Mouse (Mus musculus) limb, embryonic 15.5 days (tissue): ENCODE measurements at regions not wholly inside any gene's neighbourhood (a gene's known extent, or its start where the extent isn't known, plus 50 kb on each side); places are given as distances from the start of the nearest gene placed in this dataset.

Experiments
- ATAC-seq: fragments of 200-750 bp; cut with Nextera tagmentation; 2 replicates; pipeline ENCODE4 v1.8.0; 2017; ENCODE audit warnings: low read depth, moderate TSS enrichment; ENCODE audit not compliant: insufficient number of reproducible peaks, low FRiP score, low TSS enrichment
- H3K27ac ChIP-seq: fragments of 300-500 bp; sonication (generic); 2 replicates; pipeline ENCODE4 v1.5.1; 2015; ENCODE audit warnings: moderate library complexity, mild to moderate bottlenecking, inconsistent platforms
- H3K27me3 ChIP-seq: fragments of 300-500 bp; sonication (generic); 2 replicates; pipeline ENCODE4 v1.6.1; 2015; ENCODE audit warnings: inconsistent platforms
- H3K36me3 ChIP-seq: fragments of 300-500 bp; sonication (generic); 2 replicates; pipeline ENCODE4 v1.6.1; 2015; ENCODE audit warnings: inconsistent platforms
- H3K4me1 ChIP-seq: fragments of 300-500 bp; sonication (generic); 2 replicates; pipeline ENCODE4 v1.6.1; 2015; ENCODE audit warnings: inconsistent platforms
- H3K4me2 ChIP-seq: fragments of 300-500 bp; sonication (generic); 2 replicates; pipeline ENCODE4 v1.6.1; 2015; ENCODE audit warnings: mild to moderate bottlenecking, inconsistent platforms
- H3K4me3 ChIP-seq: fragments of 300-500 bp; sonication (generic); 2 replicates; pipeline ENCODE4 v1.5.1; 2015; ENCODE audit warnings: mild to moderate bottlenecking, inconsistent platforms
- H3K9ac ChIP-seq: fragments of 300-500 bp; sonication (generic); 2 replicates; pipeline ENCODE4 v1.6.1; 2015; ENCODE audit warnings: inconsistent platforms
- H3K9me3 ChIP-seq: fragments of 300-500 bp; sonication (generic); 2 replicates; pipeline ENCODE4 v1.6.1; 2016; ENCODE audit warnings: inconsistent platforms
- WGBS: fragments of 180-500 bp; shearing (Covaris S2); methylation state at CpG from one replicate; pipeline ENCODE4 v1.1.7; 2015; 5-methylcytosine and 5-hydroxymethylcytosine counted together

DNA sequence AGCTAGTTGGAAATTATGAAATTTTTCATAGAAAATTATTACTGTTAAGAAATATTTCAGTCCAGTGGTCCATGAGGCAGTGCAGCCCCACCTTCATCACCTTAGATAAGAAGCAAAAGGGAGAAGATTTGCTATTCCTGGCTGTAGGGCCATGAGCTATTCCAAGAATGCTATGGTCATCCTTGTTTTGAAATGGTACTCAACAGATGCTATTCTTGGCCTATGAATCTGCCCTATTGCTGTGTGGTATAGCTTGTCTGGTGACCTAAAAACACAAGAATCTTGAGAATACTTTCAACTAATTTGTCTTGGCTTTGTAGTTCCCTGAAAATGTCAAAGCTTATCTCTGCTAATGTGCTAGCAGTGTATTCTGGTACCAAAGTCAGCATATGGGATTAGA is 254.8 kb upstream of the Rasgrp1 start:
- Histone ChIP-seq H3K36me3 (no peaks in the 10 kb centered on the region), H3K9ac (no peak overlapping the region), H3K9me3 (no peaks in the 10 kb centered on the region), H3K27ac (no peak overlapping the region), H3K27me3 (peaks cover 6% of the 10 kb centered on the region; the same call in 1 of the 2 replicates), H3K4me2 (no peak overlapping the region), H3K4me1 (no peaks in the 10 kb centered on the region), H3K4me3 (no peak overlapping the region)
- no peak for ATAC-seq

DNA sequence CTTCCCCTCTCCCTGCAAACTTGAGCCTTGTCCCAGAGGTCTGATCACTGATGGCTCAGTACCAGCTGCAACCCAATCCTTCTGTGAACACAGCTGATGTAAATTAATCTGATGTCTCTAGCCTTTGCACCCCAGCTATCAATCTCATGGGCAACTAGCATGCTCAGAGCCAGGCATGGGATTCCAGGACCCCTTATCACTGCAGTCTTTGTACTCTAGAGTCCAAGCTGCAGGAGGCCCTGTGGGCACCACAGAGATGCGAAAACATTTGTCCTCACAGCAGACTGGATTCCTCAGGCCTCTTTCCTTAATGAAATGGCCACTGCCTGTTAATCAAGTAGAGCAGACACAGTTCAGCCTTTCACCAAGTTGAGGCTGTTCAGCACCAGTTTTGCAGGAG is 272.0 kb upstream of the Rasgrp1 start:
- Histone ChIP-seq H3K27ac (no peak overlapping the region), H3K9ac (no peak overlapping the region), H3K4me1 (no peaks in the 10 kb centered on the region), H3K27me3 (no peaks in the 10 kb centered on the region), H3K9me3 (no peaks in the 10 kb centered on the region), H3K36me3 (no peaks in the 10 kb centered on the region), H3K4me3 (no peak overlapping the region), H3K4me2 (no peak overlapping the region)
- no peak for ATAC-seq
- 75% methylated on average over 1 of the region's 1 CpGs for WGBS

DNA sequence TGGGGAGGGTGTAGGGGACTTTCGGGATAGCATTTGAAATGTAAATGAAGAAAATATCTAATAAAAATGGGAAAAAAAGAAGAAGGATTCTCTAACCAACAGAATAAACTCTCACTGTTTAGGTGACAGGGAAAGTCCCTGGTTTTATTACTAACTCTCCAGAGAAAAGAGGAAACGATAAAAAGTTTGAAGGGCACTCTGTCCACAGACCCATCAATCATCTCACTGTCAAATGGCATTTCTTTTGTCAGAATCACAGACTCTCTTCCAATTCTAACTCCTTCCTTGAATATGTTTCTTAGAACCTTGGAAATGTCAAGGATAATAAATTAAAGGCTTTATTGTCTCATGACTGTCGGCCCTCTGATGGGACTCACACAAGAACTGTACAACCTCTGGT is 275.3 kb upstream of the Rasgrp1 start:
- H3K4me2 ChIP-seq, result no peak overlapping the region
- H3K4me3 ChIP-seq, result no peak overlapping the region
- no peaks in the 10 kb centered on the region for H3K27me3 ChIP-seq
- no peaks in the 10 kb centered on the region for H3K36me3 ChIP-seq
- ATAC-seq, result no peak
- no peaks in the 10 kb centered on the region for H3K4me1 ChIP-seq
- H3K9me3 ChIP-seq, result no peaks in the 10 kb centered on the region
- H3K27ac ChIP-seq, result no peak overlapping the region
- 76% methylated on average over 3 of the region's 3 CpGs for WGBS
- no peak overlapping the region for H3K9ac ChIP-seq

DNA sequence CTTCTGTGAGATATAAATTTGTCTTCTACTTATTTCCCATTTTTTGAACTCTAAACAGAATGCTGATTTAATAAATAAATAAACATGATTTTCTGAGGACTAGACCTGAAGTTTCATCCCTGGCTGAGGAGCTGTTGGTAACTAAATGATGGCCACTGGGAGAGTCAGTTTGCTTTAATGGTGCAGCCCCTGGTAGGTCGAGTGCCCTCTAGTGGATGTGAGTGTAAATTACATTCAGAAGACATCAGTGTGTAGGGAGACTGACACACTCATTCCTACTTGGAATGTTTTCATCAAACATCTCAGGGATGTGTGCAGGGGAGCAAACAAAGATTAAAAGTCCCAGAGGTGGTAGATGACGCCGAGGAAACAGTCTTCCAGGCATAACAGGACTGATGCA is 281.2 kb upstream of the Rasgrp1 start:
- WGBS, result 53% methylated on average over 3 of the region's 3 CpGs
- no peak for ATAC-seq
- Histone ChIP-seq H3K9me3 (no peaks in the 10 kb centered on the region), H3K36me3 (no peaks in the 10 kb centered on the region), H3K4me3 (no peak overlapping the region), H3K27me3 (no peaks in the 10 kb centered on the region), H3K4me1 (no peaks in the 10 kb centered on the region), H3K4me2 (no peak overlapping the region), H3K9ac (no peak overlapping the region), H3K27ac (no peak overlapping the region)

DNA sequence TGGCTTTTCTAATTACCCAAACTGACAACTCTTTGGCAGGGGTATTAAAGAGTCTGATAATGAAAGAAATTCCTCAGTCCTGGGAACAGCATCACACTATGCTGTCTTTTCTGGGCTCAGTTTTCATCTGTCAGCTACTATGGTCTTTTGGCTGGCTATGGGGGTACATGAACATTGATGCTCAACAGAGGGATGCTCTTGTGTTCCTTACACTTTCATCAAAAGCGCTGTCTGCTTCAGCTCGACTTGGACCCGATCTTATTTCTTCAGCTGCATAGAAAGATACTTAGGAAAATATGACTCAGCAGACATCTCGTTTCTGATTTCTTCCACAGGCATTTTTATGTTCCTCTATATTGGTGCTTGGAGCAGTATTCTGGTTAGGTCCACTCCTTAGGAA is 292.1 kb upstream of the Rasgrp1 start:
- H3K27me3 ChIP-seq, result no peaks in the 10 kb centered on the region
- H3K9me3 ChIP-seq, result no peaks in the 10 kb centered on the region
- H3K4me2 ChIP-seq, result no peak overlapping the region
- no peak overlapping the region for H3K27ac ChIP-seq
- no peaks in the 10 kb centered on the region for H3K4me1 ChIP-seq
- no peak overlapping the region for H3K9ac ChIP-seq
- H3K4me3 ChIP-seq, result no peak overlapping the region
- WGBS, result 52% methylated on average over 4 of the region's 4 CpGs
- H3K36me3 ChIP-seq, result no peaks in the 10 kb centered on the region
- ATAC-seq, result no peak

DNA sequence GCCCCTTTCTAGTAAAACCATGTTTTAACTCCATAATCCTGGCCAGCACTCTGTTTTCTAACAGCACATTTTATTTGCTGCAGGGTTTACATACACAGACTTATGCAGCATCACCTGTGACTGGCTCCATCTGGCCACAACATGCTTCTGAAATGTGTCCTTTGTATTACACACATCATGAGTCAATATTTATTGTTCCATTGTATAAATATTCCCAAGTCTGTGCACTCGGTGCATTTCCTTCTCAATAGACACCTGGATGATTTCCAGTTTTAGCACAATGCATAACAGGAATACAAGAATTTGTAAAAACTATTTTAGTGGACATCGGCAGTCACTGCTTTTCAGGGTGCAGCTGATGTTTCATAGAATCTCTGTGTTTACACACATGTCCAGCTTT is 294.6 kb upstream of the Rasgrp1 start:
- no peak overlapping the region for H3K4me3 ChIP-seq
- no peak overlapping the region for H3K27ac ChIP-seq
- no peak for ATAC-seq
- H3K36me3 ChIP-seq, result no peaks in the 10 kb centered on the region
- 40% methylated on average over 2 of the region's 2 CpGs for WGBS
- H3K4me2 ChIP-seq, result no peak overlapping the region
- no peaks in the 10 kb centered on the region for H3K27me3 ChIP-seq
- no peaks in the 10 kb centered on the region for H3K4me1 ChIP-seq
- no peak overlapping the region for H3K9ac ChIP-seq
- H3K9me3 ChIP-seq, result no peaks in the 10 kb centered on the region

DNA sequence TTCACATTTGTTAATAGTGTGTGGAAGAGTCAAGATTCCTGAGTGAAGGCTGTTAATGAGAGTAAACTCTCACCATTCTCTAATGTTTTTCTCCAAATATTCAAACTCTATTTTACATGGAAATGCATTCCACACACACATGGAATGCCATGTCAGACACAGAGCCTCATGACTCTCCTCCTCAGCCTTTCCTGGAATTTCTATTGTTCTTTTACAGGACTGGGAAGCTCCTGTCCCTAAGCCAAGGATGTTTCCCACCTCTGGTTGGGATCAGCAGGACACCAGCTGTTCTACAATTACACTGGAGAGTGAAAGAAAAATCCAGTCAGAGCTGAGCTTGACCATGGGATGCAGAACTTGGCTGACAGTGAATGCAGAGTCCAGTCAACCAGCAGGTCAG is 309.3 kb upstream of the Rasgrp1 start:
- Histone ChIP-seq H3K9ac (no peak overlapping the region), H3K4me2 (no peak overlapping the region), H3K27me3 (no peaks in the 10 kb centered on the region), H3K4me1 (no peaks in the 10 kb centered on the region), H3K9me3 (no peaks in the 10 kb centered on the region), H3K36me3 (no peaks in the 10 kb centered on the region), H3K27ac (no peak overlapping the region), H3K4me3 (no peak overlapping the region)
- no peak for ATAC-seq

DNA sequence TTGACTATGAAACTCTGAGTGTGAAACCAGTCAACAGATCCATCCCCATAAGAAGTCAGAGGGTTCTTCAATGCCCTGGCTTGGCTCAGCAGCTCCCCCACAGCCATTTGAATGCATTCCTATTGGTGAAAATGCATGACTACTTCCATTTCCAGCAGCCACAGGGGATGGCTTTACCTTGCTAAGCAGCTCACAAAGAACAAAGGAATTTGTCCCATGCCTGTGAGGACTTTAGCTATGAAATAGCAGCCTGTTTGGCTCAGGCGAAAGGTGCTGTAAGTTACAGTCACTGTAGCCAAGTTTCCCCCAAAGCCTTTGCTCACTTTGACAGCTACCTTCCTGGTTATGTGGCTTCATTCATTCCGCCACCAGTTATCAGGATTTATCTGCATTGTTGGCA is 309.8 kb upstream of the Rasgrp1 start:
- H3K9me3 ChIP-seq, result no peaks in the 10 kb centered on the region
- no peak overlapping the region for H3K27ac ChIP-seq
- H3K9ac ChIP-seq, result no peak overlapping the region
- H3K4me1 ChIP-seq, result no peaks in the 10 kb centered on the region
- no peak for ATAC-seq
- no peaks in the 10 kb centered on the region for H3K36me3 ChIP-seq
- WGBS, result 51% methylated on average over 2 of the region's 2 CpGs
- H3K4me3 ChIP-seq, result no peak overlapping the region
- no peaks in the 10 kb centered on the region for H3K27me3 ChIP-seq
- no peak overlapping the region for H3K4me2 ChIP-seq

DNA sequence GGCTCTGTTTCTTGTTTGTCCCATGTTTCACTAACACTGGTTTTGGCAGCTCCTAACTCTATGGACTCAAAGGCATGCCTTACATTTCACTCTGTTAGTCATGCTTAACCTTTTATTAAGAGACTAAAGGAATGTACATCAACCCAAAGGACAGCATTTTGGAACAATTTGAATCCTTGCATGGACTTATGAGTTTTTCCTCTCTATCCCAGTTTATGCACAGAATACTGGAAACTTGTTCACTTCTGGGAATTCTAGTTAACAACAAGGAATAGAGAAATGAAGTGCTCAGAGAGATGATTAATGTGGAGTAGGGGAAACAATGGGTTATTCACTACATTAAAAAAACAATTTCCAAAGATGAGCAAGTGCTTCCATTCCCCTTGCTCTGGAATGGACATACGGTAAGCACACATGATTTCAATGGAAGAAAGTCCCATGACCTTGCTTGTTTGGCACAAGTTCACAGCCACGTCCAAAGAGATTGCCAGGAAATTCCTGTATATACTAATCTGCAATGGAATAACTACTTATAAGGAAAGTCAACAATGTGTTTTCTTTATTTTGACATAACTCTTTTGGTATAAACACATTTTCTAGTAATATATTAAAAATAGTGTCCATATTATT is 313.9 kb upstream of the Rasgrp1 start:
- no peaks in the 10 kb centered on the region for H3K9me3 ChIP-seq
- H3K4me1 ChIP-seq, result no peaks in the 10 kb centered on the region
- H3K4me2 ChIP-seq, result no peak overlapping the region
- no peak overlapping the region for H3K9ac ChIP-seq
- WGBS, result 57% methylated on average over 2 of the region's 2 CpGs
- no peak overlapping the region for H3K27ac ChIP-seq
- no peaks in the 10 kb centered on the region for H3K36me3 ChIP-seq
- no peak for ATAC-seq
- H3K27me3 ChIP-seq, result no peaks in the 10 kb centered on the region
- H3K4me3 ChIP-seq, result no peak overlapping the region

DNA sequence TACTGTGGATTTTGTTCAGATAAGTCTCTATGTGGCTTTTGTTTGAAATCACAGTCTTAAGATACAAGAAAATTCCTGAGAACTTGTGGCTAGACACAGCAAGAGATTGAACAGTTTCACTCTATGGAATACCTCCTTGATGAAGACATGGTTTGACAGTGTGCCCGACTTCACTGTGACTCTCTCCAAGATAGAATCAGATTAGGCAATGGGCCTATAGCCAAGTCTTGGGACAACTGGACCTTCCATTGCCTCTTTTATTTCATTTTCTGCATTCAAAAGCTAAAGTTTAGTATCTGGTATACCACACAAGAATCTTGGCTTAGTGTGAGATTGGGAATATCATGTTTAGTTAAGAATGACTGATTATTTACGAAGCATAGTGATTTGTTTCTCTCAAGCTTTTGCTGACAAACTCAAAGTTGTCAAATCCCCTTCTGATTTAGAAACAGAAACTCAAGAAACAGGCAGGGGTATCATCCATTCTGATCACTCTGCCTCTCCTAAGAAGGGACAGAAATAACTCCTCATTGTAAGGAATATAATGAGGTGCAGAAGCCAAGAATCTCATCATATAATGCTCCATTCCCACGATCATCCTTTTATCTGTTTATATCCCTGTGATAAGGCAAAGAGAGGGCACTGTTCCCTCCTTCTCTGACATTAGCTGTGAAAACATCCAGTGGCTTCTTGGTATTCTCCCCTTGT is 317.6 kb upstream of the Rasgrp1 start:
- H3K27ac ChIP-seq, result no peak overlapping the region
- H3K4me1 ChIP-seq, result no peaks in the 10 kb centered on the region
- no peak overlapping the region for H3K4me3 ChIP-seq
- H3K27me3 ChIP-seq, result no peaks in the 10 kb centered on the region
- no peak for ATAC-seq
- H3K9me3 ChIP-seq, result no peaks in the 10 kb centered on the region
- H3K4me2 ChIP-seq, result no peak overlapping the region
- WGBS, result 82% methylated on average over 3 of the region's 3 CpGs
- no peaks in the 10 kb centered on the region for H3K36me3 ChIP-seq
- H3K9ac ChIP-seq, result no peak overlapping the region

DNA sequence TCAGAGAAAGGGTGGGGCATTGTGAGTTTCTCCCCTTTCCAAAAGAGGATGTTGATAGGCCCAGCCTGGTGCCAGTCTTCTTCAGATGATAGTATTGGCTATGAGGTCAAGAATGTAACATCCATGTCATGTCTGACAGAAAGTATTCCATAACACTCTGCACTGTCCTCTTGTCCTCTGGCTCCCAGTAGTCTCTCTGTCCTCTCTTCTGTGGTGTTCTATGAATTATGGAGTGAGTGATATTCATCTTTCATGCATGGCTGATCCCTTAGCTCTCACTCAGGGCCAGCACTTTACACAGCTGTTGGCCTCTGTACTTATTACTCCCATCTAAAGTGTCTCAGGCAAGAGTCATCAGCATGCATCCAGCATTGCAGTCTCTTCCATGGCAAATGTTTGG is 319.9 kb upstream of the Rasgrp1 start:
- ATAC-seq, result no peak

DNA sequence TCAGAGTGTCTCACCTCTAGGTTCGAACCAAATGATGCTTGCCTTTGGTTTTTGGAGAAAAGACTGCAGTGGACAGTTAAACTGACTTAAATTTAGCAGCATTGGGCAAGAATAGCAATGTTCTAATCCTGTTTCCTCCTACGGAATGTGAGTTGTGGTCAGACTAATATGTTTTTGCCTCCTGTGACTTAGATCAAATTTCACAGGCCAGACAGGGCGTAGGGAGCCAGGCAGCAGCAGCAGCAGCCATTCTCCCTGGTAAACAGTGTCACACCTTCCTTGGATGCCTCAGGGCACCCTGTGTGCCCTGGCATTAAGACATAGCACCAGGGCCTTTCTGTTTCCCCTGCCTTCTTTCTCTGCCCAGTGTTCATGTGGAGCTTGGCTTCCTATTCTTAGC is 323.7 kb upstream of the Rasgrp1 start:
- ATAC-seq, result no peak
- no peaks in the 10 kb centered on the region for H3K9me3 ChIP-seq
- H3K36me3 ChIP-seq, result no peaks in the 10 kb centered on the region
- H3K27ac ChIP-seq, result no peak overlapping the region
- 29% methylated on average over 3 of the region's 3 CpGs for WGBS
- no peak overlapping the region for H3K9ac ChIP-seq
- H3K27me3 ChIP-seq, result no peaks in the 10 kb centered on the region
- H3K4me1 ChIP-seq, result no peaks in the 10 kb centered on the region
- no peak overlapping the region for H3K4me3 ChIP-seq
- H3K4me2 ChIP-seq, result no peak overlapping the region

More for the DNA sequence above, 319.9 kb upstream of the Rasgrp1 start:
- H3K27ac ChIP-seq, result no peak overlapping the region
- no peaks in the 10 kb centered on the region for H3K9me3 ChIP-seq
- no peak overlapping the region for H3K4me3 ChIP-seq
- no peaks in the 10 kb centered on the region for H3K36me3 ChIP-seq
- no peaks in the 10 kb centered on the region for H3K4me1 ChIP-seq
- H3K9ac ChIP-seq, result no peak overlapping the region
- no peaks in the 10 kb centered on the region for H3K27me3 ChIP-seq
- H3K4me2 ChIP-seq, result no peak overlapping the region

DNA sequence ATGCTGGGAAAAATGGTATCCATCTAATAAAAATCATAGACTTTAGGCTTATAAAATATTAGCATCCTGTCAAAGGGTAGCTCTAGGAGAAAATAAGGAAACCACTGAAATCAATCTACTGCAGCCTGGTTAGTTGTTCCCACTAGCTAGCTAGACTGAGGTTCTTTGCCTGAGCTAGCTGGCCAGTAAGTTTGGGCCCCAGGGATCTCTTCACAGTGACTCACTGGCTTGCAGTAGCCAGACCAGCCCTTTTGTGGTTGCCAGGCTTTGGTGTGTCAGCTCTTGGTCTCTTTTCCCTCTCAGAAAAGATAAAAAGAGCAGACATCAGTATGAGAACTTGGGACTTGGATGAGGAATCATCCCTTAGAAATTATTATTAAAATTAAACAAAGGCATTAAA is 325.3 kb upstream of the Rasgrp1 start:
- Histone ChIP-seq H3K9ac (no peak overlapping the region), H3K4me3 (no peak overlapping the region), H3K36me3 (no peaks in the 10 kb centered on the region), H3K4me1 (no peaks in the 10 kb centered on the region), H3K27me3 (no peaks in the 10 kb centered on the region), H3K9me3 (no peaks in the 10 kb centered on the region), H3K27ac (no peak overlapping the region), H3K4me2 (no peak overlapping the region)
- ATAC-seq, result no peak
